Mouse (Mus musculus) stomach, embryonic 14.5 days (tissue): Measurements from ENCODE around the gene Pax6. TPM values are rescaled to one million over a fixed set of nuclear protein-coding genes. Genes with fewer than 3 reads are reported as not detected.

Experiments used
- ATAC-seq: fragments of 200-750 bp; cut with Nextera tagmentation; 2 replicates; pipeline ENCODE4 v1.8.0; 2017; ENCODE audit warnings: low read depth, moderate TSS enrichment; ENCODE audit not compliant: insufficient number of reproducible peaks, insufficient read depth, low FRiP score
- H3K27ac ChIP-seq: fragments of 300-500 bp; sonication (generic); 2 replicates; pipeline ENCODE4 v1.5.1; 2014; ENCODE audit warnings: mild to moderate bottlenecking, low read length, moderate library complexity, mixed read lengths
- H3K27me3 ChIP-seq: fragments of 300-500 bp; sonication (generic); 2 replicates; pipeline ENCODE4 v1.6.1; 2014; ENCODE audit warnings: low read length, control low read depth, mixed read lengths; ENCODE audit not compliant: control insufficient read depth, insufficient read depth
- H3K36me3 ChIP-seq: fragments of 300-500 bp; sonication (generic); 2 replicates; pipeline ENCODE4 v1.6.1; 2014; ENCODE audit warnings: mild to moderate bottlenecking, control low read depth, low read length, moderate library complexity, mixed read lengths; ENCODE audit not compliant: control insufficient read depth, insufficient read depth
- H3K4me1 ChIP-seq: fragments of 300-500 bp; sonication (generic); 2 replicates; pipeline ENCODE4 v1.6.1; 2014; ENCODE audit warnings: low read length, control low read depth, mixed read lengths; ENCODE audit not compliant: control insufficient read depth, insufficient read depth
- H3K4me2 ChIP-seq: fragments of 300-500 bp; sonication (generic); replicated peaks from 2 replicates; pipeline ENCODE4 v1.6.1; 2014; ENCODE audit warnings: low read depth, low read length, control low read depth
- H3K4me3 ChIP-seq: fragments of 300-500 bp; sonication (generic); 2 replicates; pipeline ENCODE4 v1.5.1; 2014; ENCODE audit warnings: low read depth, low read length, control low read depth
- H3K9ac ChIP-seq: fragments of 300-500 bp; sonication (generic); replicated peaks from 2 replicates; pipeline ENCODE4 v1.6.1; 2014; ENCODE audit warnings: low read depth, mild to moderate bottlenecking, control low read depth, low read length, moderate library complexity, mixed read lengths
- H3K9me3 ChIP-seq: fragments of 300-500 bp; sonication (generic); 2 replicates; pipeline ENCODE4 v1.6.1; 2016; ENCODE audit warnings: low read depth, low read length, control low read depth; ENCODE audit not compliant: control insufficient read depth
- WGBS: fragments of 180-500 bp; shearing (Covaris S2); extraction: QIAGEN DNeasy Blood & Tissue Kit; methylation state at CpG from one replicate; pipeline ENCODE4 v1.1.7; 2014; 5-methylcytosine and 5-hydroxymethylcytosine counted together
- polyA plus RNA-seq: library from polyadenylated mRNA; unstranded; fragments of >200 nt; fragmentation: Nextera tagmentation; extraction: Ambion mirVana; gene quantifications from 2 replicates; pipeline ENCODE4 v1.2.1, GENCODE M21; 2014

Pax6 gene
- polyA plus RNA-seq, 1 experiment from 2014 or later, result 0.69 TPM

GRCm38 (mm10) chr2:105689771-105690639 lies 21.3 kb downstream of the Pax6 start:
- Histone ChIP-seq H3K36me3 (no peaks in the 10 kb centered on the region), H3K27ac (no peak overlapping the region), H3K27me3 (peaks cover 57% of the 10 kb centered on the region), H3K4me1 (no peaks in the 10 kb centered on the region), H3K4me2 (no peak overlapping the region), H3K4me3 (no peak overlapping the region), H3K9me3 (no peaks in the 10 kb centered on the region), H3K9ac (no peak overlapping the region)
- no peak for ATAC-seq
- WGBS, result 4% methylated on average over 28 of the region's 28 CpGs

GRCm38 (mm10) chr2:105691296-105691695 lies 22.6 kb downstream of the Pax6 start:
- Histone ChIP-seq H3K4me3 (no peak overlapping the region), H3K27ac (no peak overlapping the region), H3K4me1 (no peaks in the 10 kb centered on the region), H3K36me3 (no peaks in the 10 kb centered on the region), H3K27me3 (peaks cover 45% of the 10 kb centered on the region), H3K9me3 (no peaks in the 10 kb centered on the region), H3K9ac (no peak overlapping the region), H3K4me2 (no peak overlapping the region)
- no peak for ATAC-seq
- 16% methylated on average over 10 of the region's 10 CpGs for WGBS

- ATAC-seq, result no peak
- Histone ChIP-seq H3K27ac (no peak overlapping the region), H3K9me3 (no peaks in the 10 kb centered on the region), H3K4me3 (no peak overlapping the region), H3K4me1 (no peaks in the 10 kb centered on the region), H3K36me3 (no peaks in the 10 kb centered on the region), H3K4me2 (no peak overlapping the region), H3K9ac (no peak overlapping the region), H3K27me3 (peaks cover under 1% of the 10 kb centered on the region)
- 75% methylated on average over 5 of the region's 5 CpGs for WGBS
Observed at GRCm38 (mm10) chr2:105697741-105698140, 29.0 kb downstream of the Pax6 start.

GRCm38 (mm10) chr2:105698631-105699030 lies 29.9 kb downstream of the Pax6 start:
- H3K4me1 ChIP-seq, result no peaks in the 10 kb centered on the region
- WGBS, result 79% methylated on average over 2 of the region's 2 CpGs
- no peak overlapping the region for H3K27ac ChIP-seq

GRCm38 (mm10) chr2:105701781-105702180 lies 33.1 kb downstream of the Pax6 start:
- H3K4me1 ChIP-seq, result no peaks in the 10 kb centered on the region
- no peak overlapping the region for H3K27ac ChIP-seq
- H3K27me3 ChIP-seq, result no peaks in the 10 kb centered on the region
- H3K36me3 ChIP-seq, result no peaks in the 10 kb centered on the region
- ATAC-seq, result no peak
- H3K4me2 ChIP-seq, result no peak overlapping the region
- H3K9ac ChIP-seq, result no peak overlapping the region
- no peak overlapping the region for H3K4me3 ChIP-seq
- no peaks in the 10 kb centered on the region for H3K9me3 ChIP-seq
- 51% methylated on average over 4 of the region's 4 CpGs for WGBS

More at GRCm38 (mm10) chr2:105698631-105699030, 29.9 kb downstream of the Pax6 start:
- no peaks in the 10 kb centered on the region for H3K27me3 ChIP-seq
- no peak for ATAC-seq
- H3K4me2 ChIP-seq, result no peak overlapping the region
- no peaks in the 10 kb centered on the region for H3K36me3 ChIP-seq
- no peak overlapping the region for H3K4me3 ChIP-seq
- no peak overlapping the region for H3K9ac ChIP-seq
- H3K9me3 ChIP-seq, result no peaks in the 10 kb centered on the region

GRCm38 (mm10) chr2:105702586-105702985 lies 33.9 kb downstream of the Pax6 start:
- Histone ChIP-seq H3K27ac (no peak overlapping the region), H3K4me3 (no peak overlapping the region), H3K27me3 (no peaks in the 10 kb centered on the region), H3K4me1 (no peaks in the 10 kb centered on the region), H3K4me2 (no peak overlapping the region), H3K9me3 (no peaks in the 10 kb centered on the region), H3K36me3 (no peaks in the 10 kb centered on the region), H3K9ac (no peak overlapping the region)
- WGBS, result 55% methylated on average over 10 of the region's 10 CpGs
- ATAC-seq, result no peak

GRCm38 (mm10) chr2:105705320-105705719 lies 36.6 kb downstream of the Pax6 start:
- Histone ChIP-seq H3K9ac (no peak overlapping the region), H3K27ac (no peak overlapping the region), H3K4me2 (no peak overlapping the region), H3K4me1 (no peaks in the 10 kb centered on the region), H3K9me3 (no peaks in the 10 kb centered on the region), H3K27me3 (no peaks in the 10 kb centered on the region), H3K36me3 (no peaks in the 10 kb centered on the region), H3K4me3 (no peak overlapping the region)
- WGBS, result 52% methylated on average over 2 of the region's 2 CpGs
- ATAC-seq, result no peak

GRCm38 (mm10) chr2:105709126-105709525 lies 40.4 kb downstream of the Pax6 start:
- H3K4me2 ChIP-seq, result no peak overlapping the region
- H3K4me3 ChIP-seq, result no peak overlapping the region
- no peak overlapping the region for H3K27ac ChIP-seq
- H3K9me3 ChIP-seq, result no peaks in the 10 kb centered on the region
- H3K4me1 ChIP-seq, result no peaks in the 10 kb centered on the region
- no peaks in the 10 kb centered on the region for H3K27me3 ChIP-seq
- no peaks in the 10 kb centered on the region for H3K36me3 ChIP-seq
- H3K9ac ChIP-seq, result no peak overlapping the region
- ATAC-seq, result no peak
- 91% methylated on average over 3 of the region's 3 CpGs for whole genome bisulfite sequencing

GRCm38 (mm10) chr2:105710511-105710910 lies 41.8 kb downstream of the Pax6 start:
- Histone ChIP-seq H3K9me3 (no peaks in the 10 kb centered on the region), H3K27me3 (no peaks in the 10 kb centered on the region), H3K4me2 (no peak overlapping the region), H3K9ac (no peak overlapping the region), H3K27ac (no peak overlapping the region), H3K4me1 (no peaks in the 10 kb centered on the region), H3K4me3 (no peak overlapping the region), H3K36me3 (no peaks in the 10 kb centered on the region)
- 93% methylated on average over 3 of the region's 3 CpGs for WGBS
- ATAC-seq, result no peak
